Mouse (Mus musculus): ENCODE results near the gene Fxn.

The Fxn gene

DNA sequence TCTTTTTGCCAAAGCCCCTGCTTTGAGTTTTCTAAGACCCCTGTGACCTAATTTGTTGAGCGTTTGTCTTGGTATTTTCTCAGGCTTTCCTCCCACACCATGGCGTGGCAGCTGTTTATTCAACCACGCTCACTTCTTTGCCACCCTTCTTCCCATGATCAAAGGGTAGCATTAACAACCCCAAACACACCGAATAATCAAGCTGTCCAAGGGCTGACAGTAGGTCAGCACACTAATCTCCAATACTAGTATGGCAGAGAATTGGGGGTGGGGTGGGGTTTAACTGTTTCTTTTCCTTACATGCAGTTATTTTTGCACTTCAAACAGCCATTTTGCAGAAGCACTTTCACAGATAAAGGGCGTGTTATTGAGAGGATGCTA lies 21.4 kb upstream of the Fxn start:
- in situ Hi-C loops (cut with MboI; ENCODE audit: low sequenced_read_pairs) = loop anchor here (5.0 to 10.0 kb wide), 2 partner anchors 123 to 256 kb away; partner anchors contain the start of gene Pip5k1b

DNA sequence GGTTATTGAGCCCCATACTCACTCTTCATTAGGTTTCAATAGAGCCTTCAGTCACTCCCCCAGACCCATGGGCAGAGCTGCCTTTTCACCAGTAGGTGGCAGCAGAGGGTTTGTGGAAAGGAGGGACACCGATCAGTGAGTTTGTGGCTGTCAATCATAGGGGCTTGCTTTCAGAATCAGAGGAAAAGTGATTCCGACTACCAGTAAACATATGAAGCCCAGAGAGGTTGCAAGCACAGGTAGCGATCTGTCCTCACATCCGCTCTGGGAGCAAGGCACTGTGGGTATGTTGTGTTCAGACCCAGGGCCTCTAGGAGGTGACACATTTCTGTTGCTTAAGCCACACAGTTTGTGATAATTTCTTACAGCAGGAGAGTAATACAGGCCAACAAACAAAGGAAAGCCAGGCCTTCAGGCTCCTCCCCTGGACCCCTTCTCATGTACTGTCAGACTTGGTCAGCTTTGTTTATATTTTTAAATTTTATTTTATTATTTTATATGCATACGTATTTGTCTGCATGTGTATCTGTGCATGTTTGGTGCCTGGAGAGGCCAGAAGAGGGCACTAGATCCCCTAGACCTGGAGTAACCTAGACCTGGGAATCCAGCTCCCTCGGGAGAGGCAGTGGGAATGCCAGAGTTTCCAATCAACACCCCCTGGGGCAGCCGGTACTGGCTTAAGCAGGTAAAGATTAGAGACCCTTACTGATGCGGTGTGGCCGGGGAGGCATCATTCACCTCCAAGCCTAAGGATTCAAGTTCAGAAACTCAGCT lies 20.8 kb upstream of the Fxn start:
- in situ Hi-C loops (cut with MboI; ENCODE audit: low sequenced_read_pairs) = loop anchor here (5.0 to 10.0 kb wide), 2 partner anchors 124 to 256 kb away; partner anchors contain the start of gene Pip5k1b

GRCm38 (mm10) chr19:24293537-24293936 lies 13.1 kb upstream of the Fxn start:
- in situ Hi-C loops (cut with MboI; ENCODE audit: low sequenced_read_pairs) = no loop called here

- in situ Hi-C loops (cut with MboI; ENCODE audit: low sequenced_read_pairs) = loop anchor here (10.0 kb wide), 1 partner anchor 591 kb away; the partner anchor contains the start of gene Gm10053
Observed at GRCm38 (mm10) chr19:24284187-24284586, 3.8 kb upstream of the Fxn start.

GRCm38 (mm10) chr19:24281288-24281980 lies 1.0 kb upstream of the Fxn start:
- in situ Hi-C loops (cut with MboI; ENCODE audit: low sequenced_read_pairs) = loop anchor here (10.0 kb wide), 1 partner anchor 593 kb away; the partner anchor contains the start of gene Gm10053

GRCm38 (mm10) chr19:24279706-24280600 lies 452 bp downstream of the Fxn start:
- in situ Hi-C loops (cut with MboI; ENCODE audit: low sequenced_read_pairs) = loop anchor here (10.0 kb wide), 1 partner anchor 595 kb away; the partner anchor contains the start of gene Gm10053

GRCm38 (mm10) chr19:24278859-24279258 lies 1.5 kb downstream of the Fxn start:
- in situ Hi-C loops (cut with MboI; ENCODE audit: low sequenced_read_pairs) = no loop called here

DNA sequence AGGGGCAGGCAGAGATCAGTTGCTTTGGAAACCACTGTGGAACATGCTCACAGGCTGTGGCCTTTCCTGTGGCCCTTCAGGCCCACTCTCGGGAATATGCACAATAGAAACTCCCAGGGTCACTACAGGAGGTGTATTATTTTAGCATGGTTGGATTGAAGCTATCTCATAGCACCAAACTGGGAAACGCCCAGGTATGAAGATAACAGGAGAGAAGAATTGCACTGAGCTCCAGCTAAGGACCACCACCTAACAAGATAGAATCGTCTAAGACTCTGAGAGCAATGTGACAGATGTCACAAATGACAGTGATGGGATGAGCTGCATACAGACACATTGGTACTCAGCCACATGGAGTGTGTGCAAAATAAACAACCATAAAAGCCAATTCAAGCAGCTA lies 6.1 kb downstream of the Fxn start:
- in situ Hi-C loops (cut with MboI; ENCODE audit: low sequenced_read_pairs) = no loop called here

DNA sequence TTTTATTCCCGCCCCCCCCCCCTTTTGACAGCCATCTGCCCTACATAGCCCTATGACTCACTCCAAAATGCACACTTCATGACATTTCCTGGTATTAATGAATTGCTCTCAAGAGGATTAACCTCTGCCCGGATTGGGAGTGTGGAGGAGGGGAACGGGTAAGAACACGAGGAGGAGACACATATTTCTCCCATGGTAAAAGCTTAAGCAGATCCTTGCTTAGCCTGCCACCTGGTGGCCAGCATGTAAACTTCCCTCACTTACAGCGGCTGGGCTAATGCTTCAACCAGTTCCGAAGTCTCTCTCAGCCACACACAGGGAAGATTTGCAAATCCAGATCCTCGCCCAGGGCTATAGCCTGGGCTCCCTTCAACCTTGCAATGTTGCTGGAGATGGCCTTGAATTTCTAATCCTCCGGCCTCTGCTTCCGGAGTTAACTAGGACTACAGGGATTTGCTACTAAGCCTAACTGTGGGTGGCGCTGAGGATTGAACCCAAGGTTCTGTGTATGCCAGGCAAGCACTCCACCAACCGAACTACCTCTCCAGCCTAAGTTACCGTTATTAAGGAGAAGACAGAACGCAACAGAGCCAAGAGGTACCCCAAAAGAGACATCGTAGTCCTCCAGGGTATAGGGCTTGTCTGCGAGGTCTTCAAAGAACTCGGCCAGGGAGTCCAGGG lies 8.5 kb downstream of the Fxn start:
- in situ Hi-C loops (cut with MboI; ENCODE audit: low sequenced_read_pairs) = no loop called here

DNA sequence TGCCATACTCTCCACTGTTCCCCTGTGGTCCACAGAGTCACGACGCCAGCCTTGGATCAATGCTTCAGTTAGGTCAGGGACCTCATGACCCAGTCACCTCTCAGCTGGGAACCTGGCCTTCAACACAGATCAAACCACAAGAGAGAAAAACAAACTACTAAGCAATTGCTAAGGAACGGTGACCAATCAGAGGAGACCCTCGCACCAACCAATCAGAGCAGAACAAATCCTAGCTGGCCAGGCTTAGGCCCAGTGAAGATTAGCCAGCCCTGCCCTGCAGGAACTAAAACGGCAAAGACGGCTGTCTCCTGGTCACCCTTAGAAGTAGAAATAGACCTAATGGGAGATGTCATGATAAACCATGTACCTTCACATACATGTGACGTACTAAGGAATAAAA lies 9.1 kb downstream of the Fxn start:
- in situ Hi-C loops (cut with MboI; ENCODE audit: low sequenced_read_pairs) = no loop called here

DNA sequence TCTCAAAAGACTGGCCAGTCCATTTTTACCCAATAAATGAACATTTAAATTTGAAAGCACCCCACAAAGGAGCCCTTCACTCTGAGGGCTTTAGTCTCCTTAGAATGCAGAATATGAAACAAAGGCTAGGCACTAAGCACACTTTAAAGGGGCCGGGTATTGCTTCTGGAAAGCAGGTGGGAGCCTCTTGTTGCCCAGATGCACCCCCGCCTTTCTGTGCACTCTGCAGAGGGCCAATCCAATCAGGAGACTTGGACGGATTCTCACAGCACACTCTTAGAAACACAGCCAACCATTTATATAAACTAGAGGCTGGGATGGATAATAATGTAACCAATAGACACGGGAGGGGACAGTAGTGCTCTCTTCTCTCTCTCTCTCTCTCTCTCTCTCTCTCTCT lies 11.9 kb downstream of the Fxn start:
- in situ Hi-C loops (cut with MboI; ENCODE audit: low sequenced_read_pairs) = no loop called here

DNA sequence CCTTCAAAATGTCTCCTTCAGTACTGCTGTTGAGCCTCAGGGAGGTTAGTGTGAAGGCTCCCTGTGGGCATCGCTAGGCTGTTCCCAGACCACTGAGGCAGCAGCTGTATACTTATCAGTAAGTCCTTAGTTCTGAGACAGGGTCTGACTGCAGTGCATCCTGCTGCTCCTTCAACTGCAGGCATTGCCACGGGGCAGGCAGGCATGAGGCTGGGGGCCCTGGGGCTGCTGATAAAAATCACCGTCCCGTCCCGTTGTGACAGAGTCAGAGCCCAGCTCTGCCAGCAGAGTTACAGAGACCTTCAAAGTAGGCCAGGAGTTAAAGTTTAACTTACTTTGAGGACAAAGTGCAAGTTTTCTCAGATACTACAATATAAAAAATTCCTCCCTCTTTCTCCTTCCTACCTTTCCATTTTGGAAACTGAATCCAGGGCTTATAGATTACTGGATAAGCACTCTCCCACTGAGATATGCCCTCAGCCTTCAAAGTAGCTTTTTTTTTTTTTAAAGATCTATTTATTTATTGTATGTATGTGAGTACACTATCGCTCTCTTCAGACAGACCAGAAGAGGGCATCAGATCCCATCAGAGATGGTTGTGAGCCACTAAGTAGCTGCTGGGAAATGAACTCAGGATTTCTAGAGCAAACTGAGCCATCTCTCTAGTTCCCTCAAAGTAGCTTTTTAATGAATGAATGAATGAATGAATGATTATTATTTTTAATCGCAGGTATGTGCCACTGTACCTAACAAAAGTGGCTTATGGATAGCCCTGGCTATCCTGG lies 14.2 kb downstream of the Fxn start:
- in situ Hi-C loops (cut with MboI; ENCODE audit: low sequenced_read_pairs) = no loop called here

- in situ Hi-C loops (cut with MboI; ENCODE audit: low sequenced_read_pairs) = no loop called here
Observed at GRCm38 (mm10) chr19:24264991-24265390, 15.4 kb downstream of the Fxn start.

GRCm38 (mm10) chr19:24262736-24263135 lies 17.7 kb downstream of the Fxn start:
- in situ Hi-C loops (cut with MboI; ENCODE audit: low sequenced_read_pairs) = no loop called here

GRCm38 (mm10) chr19:24259390-24260351 lies 20.7 kb downstream of the Fxn start:
- in situ Hi-C loops (cut with MboI; ENCODE audit: low sequenced_read_pairs) = no loop called here

GRCm38 (mm10) chr19:24258368-24258767 lies 22.0 kb downstream of the Fxn start:
- in situ Hi-C loops (cut with MboI; ENCODE audit: low sequenced_read_pairs) = no loop called here

DNA sequence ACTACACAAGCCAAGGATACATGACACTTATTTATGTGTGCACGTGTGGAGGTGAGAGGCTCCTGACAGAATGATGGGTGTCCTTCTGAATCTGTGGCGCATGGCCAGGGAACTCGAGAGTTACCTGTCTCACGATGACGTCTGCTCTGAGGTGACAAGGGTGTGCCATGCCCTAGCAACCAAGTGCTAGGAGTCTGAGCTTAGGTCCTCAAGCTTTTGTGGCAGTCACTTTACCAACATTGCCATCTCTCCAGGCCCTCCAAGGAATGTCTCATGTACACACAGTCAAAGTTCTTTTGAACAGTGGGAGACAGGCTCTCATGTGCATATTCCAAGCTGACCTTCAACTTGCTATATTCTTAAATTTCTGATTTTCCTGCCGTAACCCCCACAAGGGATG lies 22.4 kb downstream of the Fxn start:
- in situ Hi-C loops (cut with MboI; ENCODE audit: low sequenced_read_pairs) = no loop called here

- in situ Hi-C loops (cut with MboI; ENCODE audit: low sequenced_read_pairs) = no loop called here
Observed at GRCm38 (mm10) chr19:24253657-24254260, 26.6 kb downstream of the Fxn start.

Data from CH12F3 (cell line).